Mouse (Mus musculus) CH12.LX (cell line): ENCODE measurements around the gene Nbr1. TPM values are rescaled to one million over a fixed set of nuclear protein-coding genes. Genes with fewer than 3 reads are reported as not detected.

Experiments
- DNase-seq: peaks from one replicate; pipeline ENCODE4 v3.0.0-alpha.2; 2013; ENCODE audit errors: extremely low read depth
- H3K27ac ChIP-seq: 2 replicates; pipeline ENCODE4 v1.5.1; 2012; ENCODE audit warnings: low read depth, mild to moderate bottlenecking, control low read depth, moderate library complexity; ENCODE audit not compliant: insufficient read depth
- H3K27me3 ChIP-seq: replicated peaks from 2 replicates; pipeline ENCODE3; 2012; ENCODE audit warnings: inconsistent platforms
- H3K36me3 ChIP-seq, 2 experiments: replicated peaks in 1 of 2; 2 replicates each; pipeline versions ENCODE3 to v1.6.1; 2012; ENCODE audit warnings: inconsistent platforms in 1 of 2, low read length in 1 of 2, mild to moderate bottlenecking in 1 of 2, mixed read lengths in 1 of 2, moderate library complexity in 1 of 2; ENCODE audit not compliant: control insufficient read depth in 1 of 2, insufficient read depth in 1 of 2
- H3K4me1 ChIP-seq, 2 experiments: 2 replicates each; pipeline ENCODE4 v1.6.1; 2012; ENCODE audit warnings: inconsistent platforms in 1 of 2, moderate library complexity in 1 of 2; ENCODE audit not compliant: insufficient read depth in 2 of 2, control insufficient read depth in 1 of 2
- H3K4me2 ChIP-seq: 2 replicates; pipeline ENCODE4 v1.6.1; 2012; ENCODE audit warnings: low read depth, mild to moderate bottlenecking, control low read depth; ENCODE audit not compliant: poor library complexity, insufficient read depth, severe bottlenecking
- H3K4me3 ChIP-seq, 3 experiments: fragments of 150-350 bp in 1 of 3; sonication (generic) in 1 of 3; replicated peaks in 1 of 3; 2 replicates each; pipeline versions ENCODE3 to v1.5.1; 2011 to 2012; ENCODE audit warnings: low read depth in 2 of 3, low read length in 2 of 3, mild to moderate bottlenecking in 2 of 3, moderate library complexity in 2 of 3, control low read depth in 1 of 3, improper control_type of control experiment in 1 of 3, inconsistent platforms in 1 of 3, mixed read lengths in 1 of 3; ENCODE audit not compliant: poor library complexity in 1 of 3
- H3K79me2 ChIP-seq: replicated peaks from 2 replicates; pipeline ENCODE4 v1.6.1; 2012; ENCODE audit warnings: mild to moderate bottlenecking, moderate library complexity; ENCODE audit not compliant: control insufficient read depth, poor library complexity, insufficient read depth, severe bottlenecking; ENCODE audit errors: extremely low read depth
- H3K9ac ChIP-seq: 2 replicates; pipeline ENCODE4 v1.6.1; 2012; ENCODE audit warnings: low read depth, mild to moderate bottlenecking, control low read depth, moderate library complexity; ENCODE audit not compliant: insufficient read depth
- H3K9me3 ChIP-seq: replicated peaks from 2 replicates; pipeline ENCODE3; 2012; ENCODE audit warnings: low read length, inconsistent platforms, mixed read lengths
- CHD1 ChIP-seq: IDR thresholded peaks from 2 replicates; pipeline ENCODE4 v1.6.1; 2012; ENCODE audit warnings: low read depth, low read length, improper control_type of control experiment, inconsistent platforms
- CHD2 ChIP-seq: IDR thresholded peaks from 2 replicates; pipeline ENCODE4 v1.6.1; 2011; ENCODE audit warnings: low read length, improper control_type of control experiment
- E2F4 ChIP-seq: IDR thresholded peaks from 2 replicates; pipeline ENCODE4 v1.6.1; 2011; ENCODE audit warnings: low read depth, low read length, improper control_type of control experiment; ENCODE audit not compliant: insufficient replicate concordance
- EP300 ChIP-seq: IDR thresholded peaks from 2 replicates; pipeline ENCODE4 v1.6.1; 2011; ENCODE audit warnings: low read length, improper control_type of control experiment
- ETS1 ChIP-seq: conservative IDR thresholded peaks from 2 replicates; pipeline ENCODE4 v1.6.1; 2012; ENCODE audit warnings: low read depth, mild to moderate bottlenecking, inconsistent platforms, low read length, improper control_type of control experiment, moderate library complexity
- HCFC1 ChIP-seq: IDR thresholded peaks from 2 replicates; pipeline ENCODE4 v1.6.1; 2012; ENCODE audit warnings: low read depth, mild to moderate bottlenecking, inconsistent platforms, low read length, improper control_type of control experiment
- IRF4 ChIP-seq: IDR thresholded peaks from 2 replicates; pipeline ENCODE4 v1.6.1; 2014; ENCODE audit warnings: low read depth, mild to moderate bottlenecking, inconsistent platforms, low read length, improper control_type of control experiment
- JUN ChIP-seq: IDR thresholded peaks from 2 replicates; pipeline ENCODE4 v1.6.1; 2011; ENCODE audit warnings: low read depth, mild to moderate bottlenecking, low read length, improper control_type of control experiment, moderate library complexity; ENCODE audit not compliant: insufficient read depth
- JUND ChIP-seq: conservative IDR thresholded peaks from 2 replicates; pipeline ENCODE4 v1.6.1; 2011; ENCODE audit warnings: low read depth, low read length, improper control_type of control experiment
- KAT2A ChIP-seq: IDR thresholded peaks from 2 replicates; pipeline ENCODE4 v1.6.1; 2012; ENCODE audit warnings: low read length, improper control_type of control experiment, inconsistent platforms; ENCODE audit not compliant: insufficient replicate concordance
- MAFK ChIP-seq: IDR thresholded peaks from 2 replicates; pipeline ENCODE4 v1.6.1; 2011; ENCODE audit warnings: low read length, improper control_type of control experiment; ENCODE audit not compliant: insufficient replicate concordance
- MAX ChIP-seq: IDR thresholded peaks from 2 replicates; pipeline ENCODE4 v1.6.1; 2011; ENCODE audit warnings: low read length, improper control_type of control experiment
- MAZ ChIP-seq: IDR thresholded peaks from 2 replicates; pipeline ENCODE4 v1.6.1; 2012; ENCODE audit warnings: low read depth, mild to moderate bottlenecking, inconsistent platforms, low read length, improper control_type of control experiment, moderate library complexity
- MEF2A ChIP-seq: IDR thresholded peaks from 2 replicates; pipeline ENCODE4 v1.6.1; 2014; ENCODE audit warnings: low read depth, mild to moderate bottlenecking, inconsistent platforms, low read length, improper control_type of control experiment, borderline replicate concordance
- MXI1 ChIP-seq: IDR thresholded peaks from 2 replicates; pipeline ENCODE4 v1.6.1; 2011; ENCODE audit warnings: mild to moderate bottlenecking, low read depth, low read length, improper control_type of control experiment
- MYC ChIP-seq: IDR thresholded peaks from 2 replicates; pipeline ENCODE4 v1.6.1; 2011; ENCODE audit warnings: low read depth, mild to moderate bottlenecking, improper control_type of control experiment, low read length
- NELFE ChIP-seq: IDR thresholded peaks from 2 replicates; pipeline ENCODE4 v1.6.1; 2011; ENCODE audit warnings: low read depth, low read length, improper control_type of control experiment
- NRF1 ChIP-seq: IDR thresholded peaks from 2 replicates; pipeline ENCODE4 v1.6.1; 2014; ENCODE audit warnings: low read depth, mild to moderate bottlenecking, inconsistent platforms, low read length, improper control_type of control experiment, moderate library complexity
- PAX5 ChIP-seq: IDR thresholded peaks from 2 replicates; pipeline ENCODE4 v1.6.1; 2012; ENCODE audit warnings: low read length, inconsistent platforms, mixed read lengths
- POLR2A ChIP-seq: IDR thresholded peaks from 2 replicates; pipeline ENCODE4 v1.6.1; 2011; ENCODE audit warnings: low read depth, mild to moderate bottlenecking, improper control_type of control experiment, low read length
- TBP ChIP-seq: conservative IDR thresholded peaks from 2 replicates; pipeline ENCODE4 v1.6.1; 2011; ENCODE audit warnings: low read depth, low read length, improper control_type of control experiment
- UBTF ChIP-seq: IDR thresholded peaks from 2 replicates; pipeline ENCODE4 v1.6.1; 2012; ENCODE audit warnings: low read depth, mild to moderate bottlenecking, inconsistent platforms, low read length, improper control_type of control experiment, moderate library complexity
- USF1 ChIP-seq: IDR thresholded peaks from 2 replicates; pipeline ENCODE4 v1.6.1; 2014; ENCODE audit warnings: low read depth, mild to moderate bottlenecking, inconsistent platforms, low read length, improper control_type of control experiment
- ZC3H11A ChIP-seq: IDR thresholded peaks from 2 replicates; pipeline ENCODE4 v1.6.1; 2012; ENCODE audit warnings: low read depth, mild to moderate bottlenecking, inconsistent platforms, low read length, improper control_type of control experiment
- ZKSCAN1 ChIP-seq: IDR thresholded peaks from 2 replicates; pipeline ENCODE4 v1.6.1; 2012; ENCODE audit warnings: low read depth, inconsistent platforms, low read length, improper control_type of control experiment, borderline replicate concordance
- ZMIZ1 ChIP-seq: IDR thresholded peaks from 2 replicates; pipeline ENCODE4 v1.6.1; 2012; ENCODE audit warnings: low read depth, mild to moderate bottlenecking, inconsistent platforms, low read length, improper control_type of control experiment
- ZNF384 ChIP-seq: IDR thresholded peaks from 2 replicates; pipeline ENCODE4 v1.6.1; 2012; ENCODE audit warnings: low read depth, low read length, improper control_type of control experiment, inconsistent platforms
- dilution Hi-C: fragments of 300-500 bp; cut with MboI; formaldehyde crosslinking; loops from 2 replicates; pipeline ENCODE4 v1.14.3; 2020; ENCODE audit warnings: low sequenced_read_pairs; ENCODE audit not compliant: extremely low pct_unique_long_range_greater_than_20kb, extremely low pct_ligation_motif_present
- in situ Hi-C: fragments of 300-500 bp; cut with MboI; formaldehyde crosslinking; loops from 3 replicates; pipeline ENCODE4 v1.14.3; 2019; ENCODE audit warnings: low sequenced_read_pairs, low pct_ligation_motif_present, low pct_unique_long_range_greater_than_20kb, mixed read lengths
- polyA plus RNA-seq: library from polyadenylated mRNA; unstranded; fragments of >175 nt; gene quantifications from 2 replicates; pipeline ENCODE4 v1.2.1, GENCODE M21; 2012; ENCODE audit warnings: low read depth; ENCODE audit not compliant: insufficient read length
- total RNA-seq, 2 experiments: library from RNA; depleted of rRNA; stranded (reverse); fragments of 300-350 nt in 1 of 2; fragments of >200 nt in 1 of 2; gene quantifications; 2 replicates each; pipeline ENCODE4 v1.2.3; 2012 to 2014

Gene Nbr1
- total and polyA plus RNA-seq, 3 experiments: 44.8 to 52.2 (median 48.3) TPM

GRCm38 (mm10) chr11:101614116-101614515 is 62.2 kb downstream of the Nbr1 start:
- dilution Hi-C loops: no loop called here
- no peak for TF ChIP-seq ZKSCAN1
- TF ChIP-seq JUN: no peak
- TF ChIP-seq ZC3H11A: no peak
- no peak overlapping the region for H3K27ac ChIP-seq
- H3K9ac ChIP-seq: no peak overlapping the region
- no peak overlapping the region for H3K4me3 ChIP-seq
- H3K4me2 ChIP-seq: no peak overlapping the region
- H3K27me3 ChIP-seq: peaks cover 32% of the 10 kb centered on the region
- no peak for DNase-seq
- H3K79me2 ChIP-seq: no peaks in the 10 kb centered on the region
- in situ Hi-C loops: no loop called here
- H3K36me3 ChIP-seq: no peaks in the 10 kb centered on the region
- H3K9me3 ChIP-seq: no peaks in the 10 kb centered on the region
- peaks cover 4 to 24% of the 10 kb centered on the region in 2 experiments for H3K4me1 ChIP-seq

DNA sequence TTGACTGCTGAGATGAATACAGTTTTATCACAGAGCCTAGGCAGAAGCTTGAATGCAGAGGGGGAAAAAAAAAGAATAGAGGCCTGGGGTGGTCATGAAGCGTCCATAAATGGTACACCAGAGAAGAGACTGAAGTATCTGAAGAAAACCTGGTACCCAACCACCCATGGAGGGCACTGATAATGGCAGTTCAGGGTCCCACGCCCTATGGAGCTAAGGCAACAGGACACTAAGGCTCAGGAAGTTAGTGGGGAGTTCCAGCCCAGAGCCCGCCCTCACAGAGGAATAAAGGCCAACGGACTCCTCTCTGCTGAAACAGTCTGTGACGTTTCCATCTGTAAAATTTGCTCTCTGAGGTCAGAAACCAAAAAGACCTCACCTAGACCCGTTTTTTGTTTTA is 63.4 kb downstream of the Nbr1 start:
- no peaks in the 10 kb centered on the region for H3K79me2 ChIP-seq
- dilution Hi-C loops: no loop called here
- no peak overlapping the region for H3K9ac ChIP-seq

GRCm38 (mm10) chr11:101616104-101616503 is 64.2 kb downstream of the Nbr1 start:
- dilution Hi-C loops (no loop called here), in situ Hi-C loops (no loop called here)
- Histone ChIP-seq H3K27me3 (peaks cover 22% of the 10 kb centered on the region), H3K4me3 (no peak overlapping the region), H3K9me3 (no peaks in the 10 kb centered on the region), H3K4me2 (no peak overlapping the region), H3K27ac (no peak overlapping the region), H3K9ac (no peak overlapping the region), H3K79me2 (no peaks in the 10 kb centered on the region), H3K4me1 (peaks cover 0 to 18% of the 10 kb centered on the region in 2 experiments; a peak in 2 of 4 replicates), H3K36me3 (no peaks in the 10 kb centered on the region)
- no peak for DNase-seq
- no peak for TF ChIP-seq ZMIZ1
- TF ChIP-seq MXI1: no peak
- TF ChIP-seq MAX: no peak
- TF ChIP-seq NRF1: no peak
- TF ChIP-seq HCFC1: no peak
- no peak for TF ChIP-seq IRF4
- no peak for TF ChIP-seq UBTF
- no peak for TF ChIP-seq ZNF384
- TF ChIP-seq NELFE: no peak
- TF ChIP-seq E2F4: no peak

More for the DNA sequence above, 63.4 kb downstream of the Nbr1 start:
- DNase-seq: no peak
- no peak overlapping the region for H3K27ac ChIP-seq
- H3K9me3 ChIP-seq: no peaks in the 10 kb centered on the region
- no peak overlapping the region for H3K4me3 ChIP-seq
- TF ChIP-seq HCFC1 (no peak), PAX5 (no peak), USF1 (no peak), POLR2A (no peak), MYC (no peak), TBP (no peak), CHD2 (no peak), MAZ (no peak), MEF2A (no peak), EP300 (no peak), KAT2A (no peak), JUN (no peak), JUND (no peak), ETS1 (no peak), ZMIZ1 (no peak), CHD1 (no peak), ZKSCAN1 (no peak), E2F4 (no peak), MAFK (no peak), IRF4 (no peak)
- TF ChIP-seq, all 38 proteins: peak for 0
- in situ Hi-C loops: no loop called here
- Histone ChIP-seq H3K27me3 (peaks cover 29% of the 10 kb centered on the region), H3K4me2 (no peak overlapping the region), H3K4me1 (peaks cover 4 to 22% of the 10 kb centered on the region in 2 experiments), H3K36me3 (no peaks in the 10 kb centered on the region)
